Mouse (Mus musculus) embryonic fibroblast, embryonic 13.5 days (primary cell): ENCODE results near the gene Alkbh3.

ENCODE experiments used
- CTCF ChIP-seq: IDR thresholded peaks from 2 replicates; pipeline ENCODE4 v1.5.1; 2011; ENCODE audit warnings: mild to moderate bottlenecking, control low read depth, low read length, moderate library complexity, borderline replicate concordance; ENCODE audit not compliant: insufficient read depth
- POLR2A ChIP-seq: IDR thresholded peaks from 2 replicates; pipeline ENCODE4 v1.6.1; 2011; ENCODE audit warnings: low read depth, mild to moderate bottlenecking, control low read depth, low read length, moderate library complexity

GRCm38 (mm10) chr2:94035428-94036331 lies 25.1 kb upstream of the Alkbh3 start:
- TF ChIP-seq POLR2A (no peak), CTCF (peak; percentile 75; the same call in 1 of the 2 replicates)
